Mouse (Mus musculus): ENCODE measurements at regions not wholly inside any gene's neighbourhood (a gene's known extent, or its start where the extent isn't known, plus 50 kb on each side); places are given as distances from the start of the nearest gene placed in this dataset.

DNA sequence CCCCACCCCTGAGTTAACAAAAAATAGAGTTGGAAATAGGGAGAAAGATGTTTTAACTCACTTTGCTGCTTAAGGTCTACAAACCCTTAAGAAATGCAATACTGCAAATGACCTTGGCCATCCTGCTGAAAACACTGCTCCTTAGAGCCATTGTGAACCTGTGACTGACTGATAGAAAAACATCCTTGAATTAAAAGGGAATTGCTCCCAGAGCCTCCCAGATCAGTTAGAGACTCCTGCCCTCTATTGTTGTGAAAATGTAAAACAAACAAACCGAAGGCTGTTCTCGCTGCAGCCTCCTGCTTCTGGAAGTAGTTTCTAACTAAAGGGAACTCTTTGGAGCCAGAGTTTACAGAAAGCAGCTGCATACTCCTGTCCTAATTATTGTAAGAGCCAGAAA is 188.9 kb downstream of the Irx2 start:
- Histone ChIP-seq H3K4me3 (ENCODE audit: insufficient read depth, low read length) (no peak overlapping the region), H3K27ac (ENCODE audit: insufficient read depth, low read length) (no peak overlapping the region), H3K4me1 (ENCODE audit: control insufficient read depth, insufficient read depth, low read length) (no peaks in the 10 kb centered on the region)
- TF ChIP-seq CTCF (IDR thresholded peaks at IDR 0.05; ENCODE audit: borderline replicate concordance, insufficient read depth, low read length) (no peak), POLR2A (IDR thresholded peaks at IDR 0.05; ENCODE audit: low read depth, low read length) (no peak)

DNA sequence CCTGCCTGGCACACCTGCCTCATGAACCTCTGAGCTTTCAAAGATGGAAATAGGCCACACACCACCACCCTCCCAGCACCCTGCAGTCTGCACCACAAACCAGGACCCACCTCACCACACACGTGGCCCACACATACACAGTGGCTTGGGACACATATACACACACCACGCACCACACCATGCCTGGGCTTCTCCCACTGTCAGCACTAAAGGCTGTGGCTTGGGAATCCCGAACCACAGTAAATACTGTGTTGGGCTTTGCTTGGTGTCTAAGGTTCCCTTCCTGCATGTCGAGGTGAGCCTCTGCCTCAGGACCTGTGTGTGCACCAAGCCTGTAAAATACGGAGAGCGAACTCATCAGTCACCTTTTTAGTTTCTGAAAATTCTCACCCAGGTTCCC is 189.3 kb downstream of the Irx2 start:
- TF ChIP-seq POLR2A (IDR thresholded peaks at IDR 0.05; ENCODE audit: low read depth, low read length) (no peak), CTCF (IDR thresholded peaks at IDR 0.05; ENCODE audit: borderline replicate concordance, insufficient read depth, low read length) (no peak)
- Histone ChIP-seq H3K4me3 (ENCODE audit: insufficient read depth, low read length) (no peak overlapping the region), H3K27ac (ENCODE audit: insufficient read depth, low read length) (no peak overlapping the region), H3K4me1 (ENCODE audit: control insufficient read depth, insufficient read depth, low read length) (no peaks in the 10 kb centered on the region)

DNA sequence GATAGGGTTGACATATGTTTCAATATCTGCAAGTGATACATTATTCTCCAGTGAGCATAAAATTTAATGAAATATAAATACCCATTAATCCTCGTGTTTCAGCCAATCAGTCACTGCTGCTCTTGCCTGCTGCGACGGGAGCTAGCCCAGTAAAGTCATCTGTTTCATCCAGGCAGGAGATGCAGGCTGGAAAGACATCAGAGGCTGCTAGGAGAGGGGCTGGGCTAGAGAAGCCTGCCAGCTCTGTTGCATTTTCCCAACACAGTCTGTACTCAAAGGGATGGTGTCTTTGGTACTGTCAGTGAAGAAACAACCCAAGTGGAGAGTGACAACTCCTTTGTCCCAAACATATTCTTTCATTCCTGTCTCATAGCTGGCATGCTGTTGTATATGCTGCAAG is 198.0 kb downstream of the Irx2 start:
- no peak overlapping the region for H3K4me3 ChIP-seq (ENCODE audit: insufficient read depth, low read length)
- H3K4me1 ChIP-seq (ENCODE audit: control insufficient read depth, insufficient read depth, low read length), result no peaks in the 10 kb centered on the region
- H3K27ac ChIP-seq (ENCODE audit: insufficient read depth, low read length), result no peak overlapping the region
- TF ChIP-seq POLR2A (IDR thresholded peaks at IDR 0.05; ENCODE audit: low read depth, low read length) (no peak), CTCF (IDR thresholded peaks at IDR 0.05; ENCODE audit: borderline replicate concordance, insufficient read depth, low read length) (no peak)

DNA sequence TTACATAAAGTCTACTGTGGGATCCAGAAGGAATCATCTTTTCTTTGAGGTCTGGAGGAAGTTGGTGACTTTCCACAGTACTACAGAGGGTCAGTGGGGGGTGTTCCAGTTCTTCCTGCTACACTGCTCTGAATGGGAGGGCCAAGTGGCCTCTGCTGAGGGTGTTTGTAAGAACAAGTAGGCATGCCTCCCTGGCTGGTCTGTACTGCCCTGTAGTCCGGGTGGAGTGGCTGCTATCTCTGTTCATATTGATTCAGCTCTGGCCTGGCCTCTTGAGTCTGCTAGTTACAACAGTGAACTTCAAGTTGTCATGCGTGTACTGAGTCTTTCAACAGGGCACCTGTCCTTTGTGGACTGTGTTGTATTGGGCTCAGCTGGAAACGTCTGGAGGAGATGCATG is 200.7 kb downstream of the Irx2 start:
- Histone ChIP-seq H3K4me3 (ENCODE audit: insufficient read depth, low read length) (no peak overlapping the region), H3K27ac (ENCODE audit: insufficient read depth, low read length) (no peak overlapping the region), H3K4me1 (ENCODE audit: control insufficient read depth, insufficient read depth, low read length) (no peaks in the 10 kb centered on the region)
- TF ChIP-seq CTCF (IDR thresholded peaks at IDR 0.05; ENCODE audit: borderline replicate concordance, insufficient read depth, low read length), result no peak

DNA sequence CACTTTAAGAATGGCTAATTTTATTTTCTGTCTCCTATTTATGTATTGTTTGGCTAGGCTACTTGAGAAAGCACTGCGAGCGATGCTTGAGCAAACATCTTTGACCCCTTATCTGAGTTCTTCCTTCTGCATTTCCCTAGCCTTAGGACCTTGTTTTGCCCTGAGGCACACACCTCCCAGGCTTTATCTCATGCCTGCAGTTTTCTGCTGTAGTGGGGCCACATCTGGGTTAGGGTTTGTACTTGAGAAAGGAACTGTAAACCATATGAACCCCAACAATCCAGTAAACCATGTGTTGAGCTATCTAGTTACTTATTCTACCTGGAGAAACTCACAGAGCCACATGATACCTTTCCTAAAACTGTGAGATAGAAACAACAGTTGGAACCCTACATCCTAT is 204.7 kb downstream of the Irx2 start:
- TF ChIP-seq POLR2A (IDR thresholded peaks at IDR 0.05; ENCODE audit: low read depth, low read length), result no peak
- no peak for TF ChIP-seq CTCF (IDR thresholded peaks at IDR 0.05; ENCODE audit: borderline replicate concordance, insufficient read depth, low read length)
- no peak overlapping the region for H3K27ac ChIP-seq (ENCODE audit: insufficient read depth, low read length)
- H3K4me3 ChIP-seq (ENCODE audit: insufficient read depth, low read length), result no peak overlapping the region
- H3K4me1 ChIP-seq (ENCODE audit: control insufficient read depth, insufficient read depth, low read length), result no peaks in the 10 kb centered on the region

DNA sequence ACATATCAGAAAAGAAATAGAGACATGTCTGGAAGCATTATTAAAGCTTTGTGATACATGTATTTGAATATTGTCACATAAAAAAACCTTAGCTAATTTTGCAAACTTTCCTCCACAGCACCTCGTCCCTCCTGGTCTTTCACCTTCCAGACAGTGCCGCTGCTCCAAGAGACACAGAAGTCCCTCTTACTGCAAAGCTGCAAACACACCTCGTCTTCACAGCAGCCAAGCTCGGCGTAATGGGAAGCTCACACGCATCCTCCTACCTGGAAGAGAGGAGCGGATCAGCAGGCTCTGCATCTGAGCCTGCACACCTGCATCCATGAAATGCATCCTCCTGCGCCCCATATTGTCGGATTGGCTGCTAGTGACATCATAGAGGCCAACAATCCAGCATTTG is 208.4 kb downstream of the Irx2 start:
- no peak overlapping the region for H3K27ac ChIP-seq (ENCODE audit: insufficient read depth, low read length)
- no peaks in the 10 kb centered on the region for H3K4me1 ChIP-seq (ENCODE audit: control insufficient read depth, insufficient read depth, low read length)
- no peak overlapping the region for H3K4me3 ChIP-seq (ENCODE audit: insufficient read depth, low read length)
- no peak for TF ChIP-seq CTCF (IDR thresholded peaks at IDR 0.05; ENCODE audit: borderline replicate concordance, insufficient read depth, low read length)
- TF ChIP-seq POLR2A (IDR thresholded peaks at IDR 0.05; ENCODE audit: low read depth, low read length), result no peak

DNA sequence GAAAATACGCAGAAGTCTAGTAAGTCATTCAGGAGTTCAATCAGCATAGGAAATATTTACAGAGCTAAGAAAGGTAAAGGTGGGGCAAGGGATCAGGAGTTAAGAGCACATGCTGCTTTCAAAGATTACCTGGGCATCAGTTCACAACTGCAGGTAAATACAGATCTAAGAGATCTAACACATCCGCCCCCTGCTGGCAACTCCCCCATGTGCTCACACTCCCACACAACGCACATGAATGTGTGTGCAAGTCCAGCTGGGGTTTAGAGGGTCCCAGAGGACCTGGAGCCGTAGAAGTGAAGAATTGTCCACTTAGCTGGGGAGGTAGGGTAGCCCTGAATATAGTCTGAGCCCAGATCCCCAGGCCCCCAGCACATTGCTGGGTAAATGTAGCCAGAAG is 219.5 kb downstream of the Irx2 start:
- TF ChIP-seq CTCF (IDR thresholded peaks at IDR 0.05; ENCODE audit: borderline replicate concordance, insufficient read depth, low read length) (no peak), POLR2A (IDR thresholded peaks at IDR 0.05; ENCODE audit: low read depth, low read length) (no peak)
- H3K4me3 ChIP-seq (ENCODE audit: insufficient read depth, low read length), result no peak overlapping the region
- no peaks in the 10 kb centered on the region for H3K4me1 ChIP-seq (ENCODE audit: control insufficient read depth, insufficient read depth, low read length)
- no peak overlapping the region for H3K27ac ChIP-seq (ENCODE audit: insufficient read depth, low read length)

DNA sequence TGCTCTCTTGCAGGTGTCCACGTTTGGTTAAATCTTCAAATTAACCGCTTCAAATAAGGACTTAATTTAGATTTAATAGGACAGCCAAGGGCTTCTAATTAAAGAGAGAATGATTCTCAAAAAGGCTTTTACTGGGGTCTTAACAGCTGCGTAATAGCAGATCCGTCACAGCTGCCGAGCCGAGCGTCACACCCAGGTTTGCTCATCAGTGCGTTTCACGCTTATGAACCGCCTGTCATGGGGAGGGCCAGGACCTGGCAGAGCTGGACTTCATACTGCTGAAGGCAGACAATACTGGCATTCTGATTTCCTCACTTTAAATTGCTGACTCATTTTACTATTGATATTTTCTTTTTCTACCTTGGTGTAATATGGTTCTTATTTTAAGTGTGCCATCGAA is 221.2 kb downstream of the Irx2 start:
- Histone ChIP-seq H3K4me3 (ENCODE audit: insufficient read depth, low read length) (no peak overlapping the region), H3K4me1 (ENCODE audit: control insufficient read depth, insufficient read depth, low read length) (no peaks in the 10 kb centered on the region), H3K27ac (ENCODE audit: insufficient read depth, low read length) (no peak overlapping the region)
- TF ChIP-seq CTCF (IDR thresholded peaks at IDR 0.05; ENCODE audit: borderline replicate concordance, insufficient read depth, low read length) (no peak), POLR2A (IDR thresholded peaks at IDR 0.05; ENCODE audit: low read depth, low read length) (no peak)

DNA sequence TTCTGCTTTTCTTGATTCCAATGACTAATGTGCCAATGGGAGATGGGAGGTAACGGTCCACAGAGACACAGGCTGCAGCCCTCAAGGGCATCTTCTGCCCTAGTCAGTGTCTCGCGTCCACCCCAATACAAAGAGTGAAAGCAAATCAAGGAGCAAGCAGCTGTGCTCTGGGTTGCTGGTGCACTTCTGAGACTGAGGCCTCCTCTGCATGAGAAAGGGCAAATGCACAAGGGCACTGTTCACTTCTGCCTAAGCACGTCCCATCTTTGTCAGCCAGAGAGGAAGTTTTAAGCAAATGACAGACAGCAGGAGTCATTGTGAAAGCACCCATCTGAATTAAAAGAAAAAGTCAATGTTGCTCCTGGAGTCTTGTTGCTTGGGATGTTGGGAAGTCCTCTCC is 224.3 kb downstream of the Irx2 start:
- no peak for TF ChIP-seq CTCF (IDR thresholded peaks at IDR 0.05; ENCODE audit: borderline replicate concordance, insufficient read depth, low read length)
- no peak for TF ChIP-seq POLR2A (IDR thresholded peaks at IDR 0.05; ENCODE audit: low read depth, low read length)
- no peak overlapping the region for H3K27ac ChIP-seq (ENCODE audit: insufficient read depth, low read length)

DNA sequence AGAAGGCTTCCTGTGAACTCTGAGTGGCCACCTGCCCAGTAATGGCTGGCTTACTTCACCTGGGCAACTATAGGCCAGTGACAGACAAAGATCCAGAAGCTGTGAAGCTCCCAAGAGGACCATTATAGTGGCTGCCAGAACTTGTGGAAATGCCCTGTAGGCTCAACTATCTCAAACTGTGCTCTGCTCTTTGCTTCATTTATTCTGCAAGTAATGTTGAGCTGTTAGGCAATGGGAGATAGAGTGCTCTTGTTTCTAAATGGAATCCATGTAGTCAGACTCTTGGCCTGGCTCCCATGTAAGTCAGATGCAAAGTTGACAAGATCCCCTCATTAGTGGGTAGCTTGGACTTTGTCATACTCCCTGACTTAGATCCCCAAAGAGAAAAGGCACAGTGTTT is 247.3 kb downstream of the Irx2 start:
- Histone ChIP-seq H3K4me1 (ENCODE audit: control insufficient read depth, insufficient read depth, low read length) (no peaks in the 10 kb centered on the region), H3K4me3 (ENCODE audit: insufficient read depth, low read length) (no peak overlapping the region), H3K27ac (ENCODE audit: insufficient read depth, low read length) (no peak overlapping the region)
- TF ChIP-seq CTCF (IDR thresholded peaks at IDR 0.05; ENCODE audit: borderline replicate concordance, insufficient read depth, low read length), result no peak
- no peak for TF ChIP-seq POLR2A (IDR thresholded peaks at IDR 0.05; ENCODE audit: low read depth, low read length)

More for the DNA sequence above, 224.3 kb downstream of the Irx2 start:
- H3K4me1 ChIP-seq (ENCODE audit: control insufficient read depth, insufficient read depth, low read length), result no peaks in the 10 kb centered on the region
- no peak overlapping the region for H3K4me3 ChIP-seq (ENCODE audit: insufficient read depth, low read length)

DNA sequence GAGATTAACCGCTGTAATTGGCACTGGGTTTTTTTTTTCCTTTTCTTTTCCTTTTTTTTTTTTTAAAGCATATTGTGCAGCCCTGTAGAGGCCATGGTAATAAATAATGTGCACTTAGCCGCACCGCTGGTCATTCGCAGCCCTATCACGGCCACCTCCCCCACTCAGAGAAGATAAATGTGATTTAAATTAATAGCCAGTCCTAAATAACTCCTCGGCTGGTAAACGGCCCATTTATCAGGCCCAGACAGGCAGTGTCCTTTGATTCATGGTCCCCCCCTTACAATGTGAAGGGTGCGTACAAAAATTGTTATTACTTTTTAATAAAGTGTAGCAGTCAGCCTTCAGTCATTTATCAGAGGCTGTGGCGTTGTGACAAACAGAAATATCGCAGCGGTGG is 266.4 kb downstream of the Irx2 start:
- Histone ChIP-seq H3K4me1 (ENCODE audit: control insufficient read depth, insufficient read depth, low read length) (no peaks in the 10 kb centered on the region), H3K27ac (ENCODE audit: insufficient read depth, low read length) (no peak overlapping the region), H3K4me3 (ENCODE audit: insufficient read depth, low read length) (no peak overlapping the region)
- TF ChIP-seq POLR2A (IDR thresholded peaks at IDR 0.05; ENCODE audit: low read depth, low read length) (no peak), CTCF (IDR thresholded peaks at IDR 0.05; ENCODE audit: borderline replicate concordance, insufficient read depth, low read length) (no peak)
